Mouse (Mus musculus): ENCODE data around the gene Fbxw8.

Gene Fbxw8

GRCm38 (mm10) chr5:118155565-118155947, 292 bp upstream of the Fbxw8 start:
- no peak for DNase-seq

DNA sequence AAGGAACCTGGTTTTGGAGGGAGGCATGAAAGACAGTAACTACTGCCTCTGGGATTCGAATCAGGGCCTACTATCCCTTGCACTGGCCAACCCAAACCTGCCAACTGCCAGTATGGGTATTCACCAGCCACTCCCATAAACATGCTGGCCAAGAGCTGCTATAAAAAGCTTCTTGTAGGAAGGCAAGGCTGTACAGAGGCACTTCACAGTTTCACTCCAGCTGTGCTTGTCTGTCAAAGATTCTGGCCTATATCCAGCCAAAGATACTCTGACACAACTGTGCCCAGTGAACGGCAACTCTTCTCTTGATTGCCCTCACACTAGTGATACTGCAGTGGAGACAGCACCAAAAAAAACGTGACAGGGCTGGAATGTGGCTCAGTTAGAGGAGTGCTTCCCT, 5.6 kb downstream of the Fbxw8 start:
- no peak for DNase-seq

DNA sequence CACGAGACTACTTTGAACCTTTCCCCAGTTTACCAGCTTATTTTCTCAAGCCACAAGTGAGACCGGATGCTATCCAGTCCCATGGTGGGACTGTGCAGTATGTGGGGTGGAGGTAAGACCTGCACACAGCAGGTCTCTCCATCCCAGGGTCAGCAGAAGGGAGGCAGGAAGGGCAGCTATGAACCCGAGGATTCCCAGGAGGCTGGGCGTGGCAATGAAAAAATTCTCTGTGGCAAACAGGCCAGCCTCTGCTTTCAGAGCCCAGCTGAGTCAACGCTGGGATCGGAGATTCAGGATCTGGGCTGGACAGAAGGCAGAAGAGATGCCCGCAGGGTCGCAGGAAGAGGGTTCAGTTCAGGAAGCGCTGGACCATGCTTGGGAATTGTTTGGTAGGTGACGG, 8.0 kb downstream of the Fbxw8 start:
- DNase-seq = no peak

- peak; percentile 52 to 56 for DNase-seq
Observed at GRCm38 (mm10) chr5:118145999-118146679, 9.1 kb downstream of the Fbxw8 start.

DNA sequence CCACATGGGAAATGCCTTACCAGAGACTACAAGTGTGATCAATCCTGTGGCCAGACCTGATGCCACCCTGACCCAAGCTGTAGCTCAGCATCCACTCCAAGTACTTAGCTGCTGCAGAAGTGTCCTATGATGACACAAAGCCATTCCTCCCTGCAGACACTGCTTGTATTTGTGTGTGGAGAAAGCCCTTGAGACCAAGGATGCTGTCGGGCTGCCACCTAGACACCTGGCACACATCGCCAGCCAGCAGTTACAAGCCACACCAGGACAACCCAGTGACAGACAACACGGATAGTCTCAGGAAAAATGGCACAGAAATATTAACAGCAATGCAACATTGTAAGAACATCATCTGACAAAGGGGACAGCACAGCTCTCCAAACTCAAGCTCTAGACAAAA, 9.8 kb downstream of the Fbxw8 start:
- DNase-seq = no peak

GRCm38 (mm10) chr5:118144770-118145169, 10.5 kb downstream of the Fbxw8 start:
- DNase-seq = no peak

DNA sequence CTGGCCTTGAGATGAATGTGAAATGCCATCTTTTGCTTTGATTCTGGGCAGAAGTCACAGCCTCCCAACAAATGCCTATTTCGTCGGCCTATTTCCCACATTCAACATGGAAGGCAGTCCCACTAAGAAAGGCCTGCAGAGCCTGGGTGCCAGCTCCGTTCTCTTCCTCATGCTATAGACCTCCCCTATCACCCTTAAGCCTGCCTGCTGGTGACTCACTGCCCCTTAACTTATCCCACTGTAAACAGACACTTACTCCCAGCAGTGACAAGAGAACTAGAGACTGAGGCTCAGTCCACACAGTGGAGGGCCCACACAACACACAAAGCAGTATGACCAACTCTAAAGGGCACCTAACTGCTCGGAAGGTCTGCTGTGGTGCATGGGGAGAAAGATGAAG, 10.9 kb downstream of the Fbxw8 start:
- DNase-seq = no peak

DNA sequence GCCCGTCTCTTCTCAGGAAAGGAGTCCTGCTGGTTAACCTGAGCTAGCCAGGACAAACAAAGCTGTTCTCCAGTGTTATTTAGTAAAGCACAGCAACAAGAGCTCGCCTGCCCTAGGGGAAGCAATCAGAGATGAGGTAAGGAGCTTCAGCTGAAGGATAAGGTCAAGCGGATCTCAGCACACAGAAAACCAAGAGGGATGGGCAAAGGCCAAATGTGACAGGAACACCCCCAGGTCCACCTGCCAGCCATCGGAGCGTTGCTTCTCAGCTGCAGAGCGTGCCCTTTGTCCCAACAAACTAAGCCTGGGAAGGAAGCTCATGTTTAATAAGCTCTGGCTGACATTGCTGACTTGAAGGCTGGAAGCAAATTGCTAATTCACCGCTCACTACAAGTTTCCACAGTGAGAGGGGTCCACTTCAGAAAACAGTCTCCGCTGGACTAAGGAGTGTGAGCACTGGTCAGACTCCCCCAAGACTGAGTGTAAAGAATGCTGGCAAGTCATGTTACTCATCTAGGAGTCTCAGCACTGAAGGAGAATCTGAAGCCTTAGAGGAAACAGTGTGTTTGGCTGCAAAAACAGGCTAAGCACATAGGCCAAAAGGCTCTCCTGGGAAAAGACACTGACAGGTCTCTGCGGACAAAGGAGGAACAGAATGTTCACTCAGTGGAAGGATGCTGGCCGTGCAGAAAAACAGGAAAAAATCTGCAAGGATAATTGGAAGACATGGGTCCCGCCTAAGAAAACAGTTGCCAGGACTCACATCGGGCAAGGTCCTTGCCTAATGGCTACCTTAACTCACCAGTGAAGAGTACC, 11.8 kb downstream of the Fbxw8 start:
- no peak for DNase-seq

DNA sequence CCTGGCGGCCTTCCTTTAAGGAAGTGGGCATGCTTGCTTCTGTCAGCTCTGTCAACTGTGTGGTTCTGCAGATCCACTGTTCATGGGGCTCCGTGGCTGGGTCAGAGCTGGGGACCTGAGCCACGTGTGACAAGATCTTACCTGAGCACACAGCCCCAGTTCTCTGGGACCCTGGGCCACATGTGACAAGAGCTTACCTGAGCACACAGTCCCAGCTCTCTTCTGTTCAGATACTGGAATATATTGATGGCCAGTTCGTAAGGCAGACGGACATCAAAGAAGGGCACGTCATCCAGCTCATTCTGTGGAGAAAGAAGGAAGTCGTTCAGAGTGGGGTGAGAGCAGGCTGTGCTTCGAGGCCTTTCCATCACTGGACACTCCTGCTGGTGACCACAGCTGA, 12.8 kb downstream of the Fbxw8 start:
- DNase-seq = no peak

GRCm38 (mm10) chr5:118139630-118140029, 15.6 kb downstream of the Fbxw8 start:
- DNase-seq = no peak

GRCm38 (mm10) chr5:118136391-118136790, 18.9 kb downstream of the Fbxw8 start:
- DNase-seq = no peak

DNA sequence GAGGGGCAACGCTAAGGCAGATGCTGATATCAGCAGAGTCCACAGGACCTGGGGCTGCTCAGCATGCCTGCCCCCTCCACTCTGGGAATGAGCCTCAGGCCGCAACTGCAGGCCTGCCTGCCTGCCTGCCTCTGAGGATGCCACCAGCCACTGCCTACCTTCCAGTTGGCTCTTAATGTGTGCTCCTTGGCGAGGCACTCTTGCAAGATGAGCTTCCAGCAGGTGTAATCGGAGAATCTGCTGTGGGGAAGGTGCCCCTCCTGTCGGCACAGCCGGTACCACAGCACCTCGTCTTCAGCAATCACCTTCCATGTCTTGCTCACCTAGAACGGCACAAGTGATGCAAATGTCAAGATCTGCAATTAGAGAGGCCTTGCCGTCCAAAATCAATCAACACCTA, 26.6 kb downstream of the Fbxw8 start:
- DNase-seq = no peak

DNA sequence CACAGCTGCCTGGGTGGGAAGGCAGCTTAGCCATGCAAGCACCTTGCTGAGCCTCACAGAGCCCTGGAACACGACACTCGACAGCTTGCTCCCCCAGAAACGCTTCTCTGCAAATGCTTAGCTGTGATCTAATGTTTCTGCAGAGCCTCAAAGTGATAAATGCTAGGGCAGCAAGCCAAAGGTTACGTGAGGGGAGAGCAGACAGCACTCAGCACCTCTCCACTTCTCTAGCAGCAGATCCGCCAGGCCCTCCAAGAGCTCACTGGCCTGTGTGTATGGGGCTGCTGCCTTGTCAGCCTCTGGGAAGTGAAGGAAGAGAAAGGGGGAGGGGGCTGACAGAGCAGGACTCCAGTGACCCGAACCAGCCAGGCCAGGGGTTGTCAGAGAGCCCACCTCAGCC, 27.1 kb downstream of the Fbxw8 start:
- peak; percentile 46 to 65 for DNase-seq

DNA sequence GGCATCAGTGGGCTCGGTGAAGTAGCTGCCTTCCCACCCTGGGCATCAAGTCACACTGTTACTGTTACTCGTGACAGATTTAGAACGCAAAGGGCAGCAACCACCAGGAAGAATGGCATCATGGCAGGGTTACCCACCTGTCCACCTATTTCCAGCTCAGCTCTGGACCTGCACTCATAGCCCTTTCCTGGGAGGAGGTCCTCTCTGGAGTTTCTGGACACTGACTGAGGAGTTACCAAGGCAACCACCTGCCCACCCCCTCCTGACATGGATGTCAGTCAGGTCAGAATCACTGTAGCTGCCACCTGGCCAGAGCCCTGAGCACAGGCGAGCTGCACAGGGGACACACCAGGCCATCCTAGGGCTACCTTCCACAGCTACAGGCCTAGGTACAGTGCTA, 28.6 kb downstream of the Fbxw8 start:
- DNase-seq = peak; percentile 60 to 61

DNA sequence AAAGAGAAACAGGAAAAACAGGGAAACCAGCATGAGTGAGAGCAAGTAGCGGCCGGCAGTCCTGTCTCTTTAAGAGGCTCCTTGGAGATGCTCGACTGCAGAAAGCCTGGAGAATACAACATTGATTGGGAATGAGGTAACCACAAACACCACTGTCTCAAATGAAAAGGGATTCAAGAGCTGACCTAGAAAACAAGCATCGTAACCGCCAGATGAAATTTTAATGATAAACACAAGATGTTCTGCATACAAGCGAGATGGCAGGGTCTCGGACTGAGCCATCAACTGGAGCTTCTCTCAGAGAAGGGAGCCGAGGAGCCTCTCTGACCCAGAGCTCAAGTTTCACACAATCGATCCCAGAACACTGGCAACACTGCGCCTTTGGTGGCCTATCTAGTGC, 32.2 kb downstream of the Fbxw8 start:
- no peak for DNase-seq

DNA sequence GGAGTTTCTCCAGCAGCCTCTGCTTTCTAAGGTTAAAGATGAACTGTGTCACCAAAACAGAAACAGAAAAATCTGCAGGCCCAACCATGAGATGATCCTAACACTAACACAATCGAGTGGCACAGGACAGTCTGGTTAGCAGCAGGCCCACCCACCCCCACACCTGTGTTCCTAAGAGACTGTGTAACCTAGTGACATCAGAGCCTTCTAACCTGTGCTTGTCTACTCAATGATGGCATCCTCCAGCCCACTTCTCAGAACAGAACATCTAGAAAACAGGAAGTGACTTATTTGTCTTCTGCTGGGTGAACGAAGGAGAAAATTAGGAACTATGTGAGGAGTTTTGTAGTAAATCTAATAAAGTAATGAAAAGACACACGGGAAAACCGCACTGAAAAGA, 33.3 kb downstream of the Fbxw8 start:
- DNase-seq = no peak

- DNase-seq = no peak
Observed at GRCm38 (mm10) chr5:118120670-118121069, 34.6 kb downstream of the Fbxw8 start.

- no peak for DNase-seq
Observed at GRCm38 (mm10) chr5:118118922-118119321, 36.3 kb downstream of the Fbxw8 start.

GRCm38 (mm10) chr5:118118351-118118750, 36.9 kb downstream of the Fbxw8 start:
- no peak for DNase-seq

DNA sequence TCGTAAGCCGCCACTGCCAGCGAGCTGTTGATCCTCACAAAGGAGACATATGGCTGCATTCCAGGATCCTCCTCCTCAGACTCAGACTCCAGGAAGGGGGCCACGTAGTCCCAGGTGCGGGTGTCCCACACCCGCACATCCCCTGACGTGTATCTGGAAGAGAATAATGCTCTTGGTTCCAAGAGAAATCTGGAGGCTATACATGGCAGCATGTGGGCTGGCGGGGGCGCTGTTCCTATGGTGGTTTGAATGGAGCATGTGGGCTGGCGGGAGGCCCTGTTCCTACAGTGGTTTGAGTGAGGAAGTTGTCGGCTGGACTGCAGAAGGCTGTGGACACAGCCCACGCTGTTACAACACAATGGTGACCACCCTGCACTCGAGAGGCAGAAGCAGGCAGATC, 41.6 kb downstream of the Fbxw8 start:
- DNase-seq = peak; percentile 48 to 65

DNA sequence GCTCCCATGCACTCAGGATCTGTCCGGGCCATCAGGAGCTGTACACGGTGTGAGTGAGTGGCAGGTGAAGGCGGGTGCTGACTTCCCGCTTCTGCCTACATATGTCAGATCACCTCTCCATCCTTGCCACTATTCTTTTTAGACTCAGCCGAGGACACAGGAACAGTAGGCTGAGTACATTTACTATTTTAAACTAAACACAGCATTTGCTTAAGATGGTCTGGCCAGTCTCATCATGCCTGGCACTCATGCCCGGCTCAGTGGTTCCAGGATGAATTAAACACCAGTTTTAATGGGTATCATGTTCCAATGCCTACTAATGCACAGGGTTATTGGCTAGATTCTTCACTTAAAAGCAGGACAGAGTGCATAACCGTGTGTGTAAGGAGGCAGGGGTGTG, 42.2 kb downstream of the Fbxw8 start:
- no peak for DNase-seq

GRCm38 (mm10) chr5:118108794-118109440, 46.3 kb downstream of the Fbxw8 start:
- peak; percentile 57 to 61 for DNase-seq

GRCm38 (mm10) chr5:118108124-118108793, 47.0 kb downstream of the Fbxw8 start:
- peak; percentile 92 to 95 for DNase-seq

Data from cerebellum, postnatal 25 days (tissue).